Mouse (Mus musculus): ENCODE results near the gene Slc7a11.

The Slc7a11 gene

DNA sequence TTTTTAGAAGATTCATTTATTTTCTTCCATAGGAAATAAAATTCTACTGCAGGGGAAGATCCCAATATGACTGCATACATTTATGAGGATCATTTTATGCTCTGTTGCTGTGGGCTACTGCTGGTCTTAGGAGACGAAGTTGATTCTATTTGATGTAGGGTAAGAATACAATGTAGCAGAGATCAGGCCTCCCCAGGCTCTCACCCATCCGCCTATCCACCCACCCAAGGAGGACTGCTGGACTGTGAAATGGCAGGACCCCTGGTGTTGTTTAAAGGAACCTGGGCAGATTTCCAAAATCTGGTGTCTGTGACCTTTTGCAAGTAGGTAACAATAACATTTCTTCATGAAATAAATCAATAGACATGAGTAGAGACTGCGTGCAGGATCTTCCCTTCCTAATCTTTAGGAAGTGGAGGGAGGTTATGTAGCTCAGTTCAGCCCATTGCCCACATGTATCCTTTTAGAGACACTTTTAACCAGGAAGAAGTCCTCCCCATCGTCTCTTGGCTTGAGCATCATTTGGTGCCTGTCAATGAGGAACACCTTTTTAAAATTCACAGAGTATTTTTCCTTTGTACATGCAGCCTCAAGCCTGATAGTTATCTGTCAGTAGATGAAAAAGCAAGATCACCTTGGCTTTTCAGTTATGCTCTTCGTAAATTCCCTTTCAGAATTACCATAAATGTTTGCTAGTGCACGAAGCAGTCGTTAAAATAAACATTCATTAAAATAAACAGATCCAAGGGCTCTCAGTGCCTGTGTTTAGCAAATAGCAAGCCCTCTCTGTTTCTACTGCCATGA lies 576.1 kb downstream of the Slc7a11 start:
- DNase-seq (ENCODE audit: low spot score), result no peak

DNA sequence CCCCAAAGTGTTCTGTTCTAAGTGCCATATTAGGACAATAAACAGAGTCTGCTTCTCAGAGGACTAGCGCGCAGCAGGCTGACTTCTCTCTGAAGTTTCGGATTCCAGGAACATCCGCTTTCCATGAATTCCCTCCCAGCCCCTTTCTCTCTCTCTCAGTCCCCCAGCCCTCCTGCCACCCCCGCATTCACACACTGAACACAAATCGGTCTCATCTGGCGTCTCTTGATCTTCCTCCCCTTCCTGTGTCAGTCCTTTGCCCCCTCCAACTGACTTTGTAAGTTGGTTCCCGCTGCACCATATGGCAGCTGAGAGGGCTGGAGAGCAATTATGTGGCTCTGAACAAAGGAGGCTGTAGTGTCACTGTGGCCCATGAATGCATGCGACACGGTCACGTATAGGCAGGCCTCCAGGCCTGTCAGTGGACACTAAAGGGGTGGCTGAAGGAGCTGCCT lies 577.3 kb downstream of the Slc7a11 start:
- DNase-seq (ENCODE audit: low spot score), result peak; percentile 36

DNA sequence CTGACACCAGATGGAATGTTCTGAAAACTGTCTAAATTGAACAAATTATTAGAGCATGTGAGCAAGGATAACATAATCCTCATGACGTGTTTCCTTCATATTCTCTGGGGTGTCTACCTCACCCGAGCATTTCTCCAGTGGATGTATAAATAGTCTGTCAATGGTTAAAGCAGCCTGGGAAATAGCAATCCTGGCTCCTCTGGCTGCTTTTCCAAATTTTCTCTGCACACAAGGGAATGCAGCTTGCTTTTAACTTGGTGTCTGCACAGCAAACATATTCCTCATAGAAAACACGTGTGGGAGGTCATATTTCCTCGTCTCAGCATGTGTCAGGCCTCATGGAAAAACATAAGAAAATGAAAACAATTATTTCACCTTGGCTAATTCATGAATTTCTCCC lies 586.6 kb downstream of the Slc7a11 start:
- DNase-seq (ENCODE audit: low spot score), result no peak

DNA sequence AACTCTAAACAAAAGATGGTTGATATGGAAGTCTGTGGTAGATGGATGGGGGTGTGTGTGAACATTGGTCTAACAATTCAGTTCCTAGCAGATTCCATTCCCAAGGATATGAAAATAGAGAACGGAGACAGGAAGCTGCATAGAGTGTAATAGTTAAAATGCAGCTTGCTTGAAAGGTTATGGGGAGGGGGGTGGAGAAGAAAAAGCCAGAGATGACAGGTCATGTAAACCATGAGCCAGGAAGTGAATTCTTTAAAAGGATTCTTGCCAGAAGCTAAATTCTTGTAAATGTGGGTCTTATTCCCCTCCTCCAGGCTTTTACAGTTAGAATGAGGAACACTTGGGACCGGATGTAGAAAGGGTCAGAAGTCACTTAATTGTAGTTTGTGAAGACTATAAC lies 589.1 kb downstream of the Slc7a11 start:
- DNase-seq (ENCODE audit: low spot score), result no peak

DNA sequence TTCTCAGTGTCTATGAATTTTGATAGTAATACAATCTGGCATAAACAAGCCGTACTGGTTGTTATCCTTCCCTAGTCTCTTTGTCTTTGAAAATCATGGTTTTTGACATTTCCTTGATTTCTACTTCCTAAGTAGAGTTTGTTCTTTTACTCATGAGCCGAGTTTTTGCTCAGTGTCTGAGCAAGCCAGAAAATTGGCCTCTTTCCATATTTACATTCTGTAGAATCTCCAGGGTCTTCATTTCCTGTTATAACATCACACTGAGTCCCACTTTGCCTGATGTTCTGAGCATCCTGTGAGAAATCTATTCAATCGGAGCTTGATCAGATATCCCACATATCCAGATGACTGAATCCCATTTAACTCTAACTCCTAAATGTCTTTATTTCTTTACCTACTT lies 600.4 kb downstream of the Slc7a11 start:
- DNase-seq (ENCODE audit: low spot score), result no peak
